Mouse (Mus musculus): ENCODE measurements at regions not wholly inside any gene's neighbourhood (a gene's known extent, or its start where the extent isn't known, plus 50 kb on each side); places are given as distances from the start of the nearest gene placed in this dataset.

- no peak overlapping the region for H3K4me3 ChIP-seq (ENCODE audit: low read depth, low read length)
- DNase-seq (no peak), ATAC-seq (ENCODE audit: insufficient read depth) (no peak)
- no peak overlapping the region for H3K27ac ChIP-seq (ENCODE audit: low read depth)
- no peak overlapping the region for H3K4me2 ChIP-seq
- TF ChIP-seq CTCF (IDR thresholded peaks at IDR 0.05; ENCODE audit: low read depth): no peak
- H3K9me3 ChIP-seq (ENCODE audit: low read depth, low read length): no peaks in the 10 kb centered on the region
- no peaks in the 10 kb centered on the region for H3K27me3 ChIP-seq (ENCODE audit: insufficient read depth, low read length)
- H3K4me1 ChIP-seq (ENCODE audit: insufficient read depth): no peaks in the 10 kb centered on the region
- no peak overlapping the region for H3K9ac ChIP-seq
- WGBS: 48% methylated on average over 2 of the region's 2 CpGs
- no peaks in the 10 kb centered on the region for H3K36me3 ChIP-seq (ENCODE audit: insufficient read depth)
Measured at GRCm38 (mm10) chr5:82472146-82472545, 882.8 kb downstream of the Tecrl start.

GRCm38 (mm10) chr5:82464272-82464671 lies 890.7 kb downstream of the Tecrl start:
- H3K27me3 ChIP-seq (ENCODE audit: insufficient read depth, low read length): no peaks in the 10 kb centered on the region
- DNase-seq: no peak
- no peak overlapping the region for H3K4me3 ChIP-seq (ENCODE audit: low read depth, low read length)
- no peak for ATAC-seq (ENCODE audit: insufficient read depth)
- no peak overlapping the region for H3K9ac ChIP-seq
- no peak overlapping the region for H3K4me2 ChIP-seq
- no peak for TF ChIP-seq CTCF (IDR thresholded peaks at IDR 0.05; ENCODE audit: low read depth)
- H3K4me1 ChIP-seq (ENCODE audit: insufficient read depth): no peaks in the 10 kb centered on the region
- no peak overlapping the region for H3K27ac ChIP-seq (ENCODE audit: low read depth)
- H3K9me3 ChIP-seq (ENCODE audit: low read depth, low read length): no peaks in the 10 kb centered on the region
- WGBS: 87% methylated on average over 2 of the region's 2 CpGs
- no peaks in the 10 kb centered on the region for H3K36me3 ChIP-seq (ENCODE audit: insufficient read depth)

GRCm38 (mm10) chr5:82441288-82441687 lies 913.7 kb downstream of the Tecrl start:
- ATAC-seq (ENCODE audit: insufficient read depth) (no peak), DNase-seq (no peak)
- Histone ChIP-seq H3K36me3 (ENCODE audit: insufficient read depth) (no peaks in the 10 kb centered on the region), H3K9me3 (ENCODE audit: low read depth, low read length) (no peaks in the 10 kb centered on the region), H3K4me2 (no peak overlapping the region), H3K4me1 (ENCODE audit: insufficient read depth) (no peaks in the 10 kb centered on the region), H3K4me3 (ENCODE audit: low read depth, low read length) (no peak overlapping the region), H3K27me3 (ENCODE audit: insufficient read depth, low read length) (no peaks in the 10 kb centered on the region), H3K9ac (no peak overlapping the region), H3K27ac (ENCODE audit: low read depth) (no peak overlapping the region)
- TF ChIP-seq CTCF (IDR thresholded peaks at IDR 0.05; ENCODE audit: low read depth): no peak
- 73% methylated on average over 4 of the region's 4 CpGs for WGBS

GRCm38 (mm10) chr5:82440126-82440525 lies 914.9 kb downstream of the Tecrl start:
- no peak overlapping the region for H3K4me2 ChIP-seq
- no peaks in the 10 kb centered on the region for H3K36me3 ChIP-seq (ENCODE audit: insufficient read depth)
- no peak overlapping the region for H3K4me3 ChIP-seq (ENCODE audit: low read depth, low read length)
- H3K27me3 ChIP-seq (ENCODE audit: insufficient read depth, low read length): no peaks in the 10 kb centered on the region
- TF ChIP-seq CTCF (IDR thresholded peaks at IDR 0.05; ENCODE audit: low read depth): no peak
- no peak overlapping the region for H3K27ac ChIP-seq (ENCODE audit: low read depth)
- WGBS: 71% methylated on average over 2 of the region's 2 CpGs
- H3K4me1 ChIP-seq (ENCODE audit: insufficient read depth): no peaks in the 10 kb centered on the region
- H3K9me3 ChIP-seq (ENCODE audit: low read depth, low read length): no peaks in the 10 kb centered on the region
- H3K9ac ChIP-seq: no peak overlapping the region
- DNase-seq (no peak), ATAC-seq (ENCODE audit: insufficient read depth) (no peak)

GRCm38 (mm10) chr5:82420396-82420795 lies 934.6 kb downstream of the Tecrl start:
- Histone ChIP-seq H3K36me3 (ENCODE audit: insufficient read depth) (no peaks in the 10 kb centered on the region), H3K9me3 (ENCODE audit: low read depth, low read length) (no peaks in the 10 kb centered on the region), H3K27me3 (ENCODE audit: insufficient read depth, low read length) (no peaks in the 10 kb centered on the region), H3K4me1 (ENCODE audit: insufficient read depth) (no peaks in the 10 kb centered on the region), H3K4me3 (ENCODE audit: low read depth, low read length) (no peak overlapping the region), H3K27ac (ENCODE audit: low read depth) (no peak overlapping the region), H3K9ac (no peak overlapping the region), H3K4me2 (no peak overlapping the region)
- TF ChIP-seq CTCF (IDR thresholded peaks at IDR 0.05; ENCODE audit: low read depth): no peak
- ATAC-seq (ENCODE audit: insufficient read depth): no peak
- DNase-seq: no peak

GRCm38 (mm10) chr5:82396632-82397234 lies 958.3 kb downstream of the Tecrl start:
- no peak for TF ChIP-seq CTCF (IDR thresholded peaks at IDR 0.05; ENCODE audit: low read depth)
- no peak for ATAC-seq (ENCODE audit: insufficient read depth)
- Histone ChIP-seq H3K9ac (no peak overlapping the region), H3K36me3 (ENCODE audit: insufficient read depth) (no peaks in the 10 kb centered on the region), H3K4me2 (no peak overlapping the region), H3K9me3 (ENCODE audit: low read depth, low read length) (no peaks in the 10 kb centered on the region), H3K4me1 (ENCODE audit: insufficient read depth) (no peaks in the 10 kb centered on the region), H3K27ac (ENCODE audit: low read depth) (no peak overlapping the region), H3K4me3 (ENCODE audit: low read depth, low read length) (no peak overlapping the region), H3K27me3 (ENCODE audit: insufficient read depth, low read length) (no peaks in the 10 kb centered on the region)
- DNase-seq: no peak
- 59% methylated on average over 5 of the region's 5 CpGs for WGBS

- no peaks in the 10 kb centered on the region for H3K36me3 ChIP-seq (ENCODE audit: insufficient read depth)
- H3K27ac ChIP-seq (ENCODE audit: low read depth): no peak overlapping the region
- no peaks in the 10 kb centered on the region for H3K4me1 ChIP-seq (ENCODE audit: insufficient read depth)
- DNase-seq (no peak), ATAC-seq (ENCODE audit: insufficient read depth) (no peak)
- H3K27me3 ChIP-seq (ENCODE audit: insufficient read depth, low read length): no peaks in the 10 kb centered on the region
- no peaks in the 10 kb centered on the region for H3K9me3 ChIP-seq (ENCODE audit: low read depth, low read length)
- H3K4me2 ChIP-seq: no peak overlapping the region
- 57% methylated on average over 3 of the region's 3 CpGs for WGBS
- H3K4me3 ChIP-seq (ENCODE audit: low read depth, low read length): no peak overlapping the region
- no peak for TF ChIP-seq CTCF (IDR thresholded peaks at IDR 0.05; ENCODE audit: low read depth)
- no peak overlapping the region for H3K9ac ChIP-seq
Measured at GRCm38 (mm10) chr5:82361624-82362023, 993.4 kb downstream of the Tecrl start.

GRCm38 (mm10) chr5:82356336-82356735 lies 998.7 kb downstream of the Tecrl start:
- 82% methylated on average over 5 of the region's 5 CpGs for WGBS
- no peaks in the 10 kb centered on the region for H3K36me3 ChIP-seq (ENCODE audit: insufficient read depth)
- no peaks in the 10 kb centered on the region for H3K4me1 ChIP-seq (ENCODE audit: insufficient read depth)
- no peaks in the 10 kb centered on the region for H3K27me3 ChIP-seq (ENCODE audit: insufficient read depth, low read length)
- no peak for TF ChIP-seq CTCF (IDR thresholded peaks at IDR 0.05; ENCODE audit: low read depth)
- no peak overlapping the region for H3K4me2 ChIP-seq
- no peaks in the 10 kb centered on the region for H3K9me3 ChIP-seq (ENCODE audit: low read depth, low read length)
- H3K4me3 ChIP-seq (ENCODE audit: low read depth, low read length): no peak overlapping the region
- no peak for DNase-seq
- H3K27ac ChIP-seq (ENCODE audit: low read depth): no peak overlapping the region
- no peak for ATAC-seq (ENCODE audit: insufficient read depth)
- H3K9ac ChIP-seq: no peak overlapping the region
